Mouse (Mus musculus) brain, embryonic 14.5 days (tissue): Measurements from ENCODE around the gene 3300002I08Rik.
"Not testable (repeated sequence)": the region's sequence is repeated elsewhere in the genome, so short reads cannot be mapped to it uniquely, and the experiment has no call there.

ENCODE experiments used
- CTCF ChIP-seq: fragments of 200-500 bp; IDR thresholded peaks from 2 replicates; pipeline ENCODE4 v1.5.1; 2012; ENCODE audit warnings: inconsistent platforms, mild to moderate bottlenecking, moderate library complexity, borderline replicate concordance; ENCODE audit not compliant: insufficient read depth, insufficient read length; ENCODE audit errors: extremely low read depth
- POLR2A ChIP-seq: fragments of 200-500 bp; IDR thresholded peaks from 2 replicates; pipeline ENCODE4 v1.6.1; 2012; ENCODE audit warnings: mild to moderate bottlenecking, inconsistent platforms, borderline replicate concordance; ENCODE audit not compliant: poor library complexity, insufficient read depth, insufficient read length, severe bottlenecking; ENCODE audit errors: extremely low read depth

DNA sequence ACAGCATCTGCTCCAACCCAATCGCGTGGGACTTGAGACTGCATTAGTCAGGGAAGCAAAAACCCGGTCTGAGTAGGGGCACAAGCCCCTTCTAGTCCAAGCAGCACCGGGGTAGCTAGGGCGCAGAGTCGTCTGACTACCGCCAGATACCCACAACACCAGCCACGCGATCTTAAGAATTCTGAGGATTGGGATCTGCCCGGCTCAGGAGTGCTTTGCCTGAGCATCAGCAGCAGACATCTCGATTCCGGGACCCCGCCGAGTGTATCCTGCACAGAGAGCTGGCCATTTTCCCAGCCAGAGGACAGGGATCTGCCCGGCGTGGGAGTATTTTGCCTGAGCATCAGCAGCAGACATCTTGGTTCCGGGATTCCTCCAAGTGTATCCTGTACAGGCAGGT, 49.6 kb upstream of the 3300002I08Rik start:
- TF ChIP-seq CTCF, POLR2A: not testable (repeated sequence)
